Mouse (Mus musculus): ENCODE data around the gene Vps18.

DNA sequence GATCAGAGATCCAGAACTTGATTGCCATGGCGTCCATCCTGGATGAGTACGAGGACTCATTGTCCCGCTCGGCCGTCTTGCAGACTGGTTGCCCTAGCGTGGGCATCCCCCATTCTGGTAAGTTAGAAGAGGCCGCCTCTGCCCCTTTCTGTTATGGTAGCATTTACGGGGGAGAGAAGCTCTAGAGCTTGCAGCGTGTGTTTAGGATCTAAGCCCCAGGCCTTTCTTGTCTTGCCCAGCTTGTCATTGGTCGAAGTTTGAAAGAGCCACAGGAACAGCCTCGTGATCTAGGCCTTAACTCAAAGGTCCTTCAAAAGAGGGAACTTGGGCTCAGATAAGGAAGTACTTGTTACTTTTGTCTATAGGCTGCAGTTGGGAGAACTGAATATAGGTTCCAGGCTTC is 475 bp downstream of the Vps18 start:
- TF ChIP-seq GATA1 (IDR thresholded peaks at IDR 0.05; ENCODE audit: low read length) (no peak), TAL1 (IDR thresholded peaks at IDR 0.05; ENCODE audit: low read length) (no peak)
